Mouse (Mus musculus): ENCODE measurements at regions not wholly inside any gene's neighbourhood (a gene's known extent, or its start where the extent isn't known, plus 50 kb on each side); places are given as distances from the start of the nearest gene placed in this dataset.

DNA sequence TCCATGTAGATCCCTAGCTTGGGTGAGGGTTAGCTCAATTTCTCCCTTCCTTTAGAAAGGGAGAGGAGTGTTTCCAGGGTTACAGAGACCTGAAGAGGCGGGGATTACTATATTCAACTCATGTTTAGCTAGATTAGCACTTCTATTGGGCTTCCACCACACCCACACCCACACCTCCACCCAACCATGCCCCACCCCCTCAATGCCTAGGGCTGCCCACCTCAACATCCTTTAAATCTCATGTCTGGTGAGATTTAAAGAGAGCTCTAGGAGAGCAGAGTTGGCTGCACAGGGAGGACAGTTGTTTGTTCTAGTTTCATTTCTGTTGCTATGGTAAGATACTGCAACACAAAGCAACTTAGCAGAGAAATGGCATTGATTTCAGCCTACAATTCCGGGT lies 113.8 kb upstream of the Cops8 start:
- TF ChIP-seq CTCF (conservative IDR thresholded peaks at IDR 0.05; ENCODE audit: insufficient read depth, insufficient read length, low read depth, low read length) (no peak), POLR2A (IDR thresholded peaks at IDR 0.05; ENCODE audit: low read depth, low read length) (no peak)

Measured in kidney, adult 2 months (tissue).